Mouse (Mus musculus): Measurements from ENCODE around the gene 1810009A15Rik. TPM values are rescaled to one million over a fixed set of nuclear protein-coding genes. Genes with fewer than 3 reads are reported as not detected.
A peak's percentile ranks its signal among the peaks of the same experiment; 100 is the strongest.

1810009A15Rik gene
- total and polyA plus RNA-seq, 2 experiments, result 10.8 to 34.0 TPM

GRCm38 (mm10) chr19:8930117-8930516, 41.5 kb downstream of the 1810009A15Rik start:
- 1% methylated on average over 11 of the region's 11 CpGs for WGBS

GRCm38 (mm10) chr19:8930771-8931170, 42.1 kb downstream of the 1810009A15Rik start:
- TF ChIP-seq CTCF (IDR thresholded peaks at IDR 0.05; ENCODE audit: low read depth, low read length) (no peak), POLR2A (IDR thresholded peaks at IDR 0.05; ENCODE audit: extremely low read depth, insufficient read depth, low read length) (no peak)
- peaks cover 13% of the 10 kb centered on the region; the same call in 1 of the 2 replicates for H3K36me3 ChIP-seq (ENCODE audit: control insufficient read depth, insufficient read depth, low read length)
- H3K4me3 ChIP-seq (ENCODE audit: insufficient read depth, low read depth, low read length), result no peak overlapping the region
- H3K4me1 ChIP-seq (ENCODE audit: control insufficient read depth, insufficient read depth, low read length), result peaks cover 9% of the 10 kb centered on the region
- no peak overlapping the region for H3K9ac ChIP-seq (ENCODE audit: low read depth, low read length)
- no peaks in the 10 kb centered on the region for H3K79me2 ChIP-seq (ENCODE audit: control insufficient read depth, insufficient read depth, low read length)
- no peak overlapping the region for H3K27ac ChIP-seq (replicated peaks; ENCODE audit: insufficient read depth, low read depth, low read length)
- H3K27me3 ChIP-seq (ENCODE audit: control insufficient read depth, insufficient read depth, low read length), result no peaks in the 10 kb centered on the region
- 84% methylated on average over 7 of the region's 7 CpGs for WGBS
- DNase-seq (ENCODE audit: extremely low read depth, low read depth, low spot score), result no peak

More at GRCm38 (mm10) chr19:8930117-8930516, 41.5 kb downstream of the 1810009A15Rik start:
- Histone ChIP-seq H3K36me3 (ENCODE audit: control insufficient read depth, insufficient read depth, low read length) (peaks cover 10% of the 10 kb centered on the region; the same call in 1 of the 2 replicates), H3K27ac (replicated peaks; ENCODE audit: insufficient read depth, low read depth, low read length) (peak overlapping the region; percentile 80), H3K4me3 (ENCODE audit: insufficient read depth, low read depth, low read length) (peak overlapping the region; percentile 82), H3K79me2 (ENCODE audit: control insufficient read depth, insufficient read depth, low read length) (no peaks in the 10 kb centered on the region), H3K9ac (ENCODE audit: low read depth, low read length) (peak overlapping the region; percentile 96), H3K4me1 (ENCODE audit: control insufficient read depth, insufficient read depth, low read length) (peaks cover 9% of the 10 kb centered on the region), H3K27me3 (ENCODE audit: control insufficient read depth, insufficient read depth, low read length) (no peaks in the 10 kb centered on the region)
- TF ChIP-seq CTCF (IDR thresholded peaks at IDR 0.05; ENCODE audit: low read depth, low read length) (no peak), POLR2A (IDR thresholded peaks at IDR 0.05; ENCODE audit: extremely low read depth, insufficient read depth, low read length) (no peak)
- DNase-seq (ENCODE audit: extremely low read depth, low read depth, low spot score), result no peak

- no peak overlapping the region for H3K4me3 ChIP-seq (ENCODE audit: insufficient read depth, low read depth, low read length)
- H3K27ac ChIP-seq (replicated peaks; ENCODE audit: insufficient read depth, low read depth, low read length), result no peak overlapping the region
- DNase-seq (ENCODE audit: extremely low read depth, low read depth, low spot score), result peak; percentile 57
- H3K9ac ChIP-seq (ENCODE audit: low read depth, low read length), result no peak overlapping the region
- WGBS, result 63% methylated on average over 2 of the region's 2 CpGs
- H3K36me3 ChIP-seq (ENCODE audit: control insufficient read depth, insufficient read depth, low read length), result peaks cover 14% of the 10 kb centered on the region; the same call in 1 of the 2 replicates
- H3K4me1 ChIP-seq (ENCODE audit: control insufficient read depth, insufficient read depth, low read length), result peaks cover 5% of the 10 kb centered on the region; the same call in 1 of the 2 replicates
- TF ChIP-seq POLR2A (IDR thresholded peaks at IDR 0.05; ENCODE audit: extremely low read depth, insufficient read depth, low read length) (no peak), CTCF (IDR thresholded peaks at IDR 0.05; ENCODE audit: low read depth, low read length) (no peak)
- H3K27me3 ChIP-seq (ENCODE audit: control insufficient read depth, insufficient read depth, low read length), result no peaks in the 10 kb centered on the region
- H3K79me2 ChIP-seq (ENCODE audit: control insufficient read depth, insufficient read depth, low read length), result no peaks in the 10 kb centered on the region
Observed at GRCm38 (mm10) chr19:8936736-8937135, 48.1 kb downstream of the 1810009A15Rik start.

Other genes with a start within 250 kb of the 1810009A15Rik start
Only the 30 nearest of the 33 such genes appear.
- 30.2 and 37.6 TPM in 2 replicates for gene Slc3a2, start 165.5 kb upstream of the 1810009A15Rik start, total RNA-seq (2014; rRNA removed)
- 62.9 and 71.6 TPM in 2 replicates for gene Slc3a2, start 165.5 kb upstream of the 1810009A15Rik start, polyA plus RNA-seq (2012; rRNA removed)
- gene Wdr74, start 153.0 kb upstream of the 1810009A15Rik start, total RNA-seq (2014; rRNA removed), result 12.5 and 16.6 TPM in 2 replicates
- gene Wdr74, start 153.0 kb upstream of the 1810009A15Rik start, polyA plus RNA-seq (2012; rRNA removed), result 23.8 and 28.9 TPM in 2 replicates
- gene 1700092M07Rik, start 148.1 kb upstream of the 1810009A15Rik start, total RNA-seq (2014; rRNA removed), result 0.83 TPM in 1 of 2 replicates, not detected in the other
- not detected in 2 replicates for gene 1700092M07Rik, start 148.1 kb upstream of the 1810009A15Rik start, polyA plus RNA-seq (2012; rRNA removed)
- 43.5 and 46.8 TPM in 2 replicates for gene Stx5a, start 147.4 kb upstream of the 1810009A15Rik start, total RNA-seq (2014; rRNA removed)
- 42.0 and 62.1 TPM in 2 replicates for gene Stx5a, start 147.4 kb upstream of the 1810009A15Rik start, polyA plus RNA-seq (2012; rRNA removed)
- gene Nxf1, start 131.8 kb upstream of the 1810009A15Rik start, total RNA-seq (2014; rRNA removed), result 16.2 and 22.3 TPM in 2 replicates
- gene Nxf1, start 131.8 kb upstream of the 1810009A15Rik start, polyA plus RNA-seq (2012; rRNA removed), result 27.3 and 43.1 TPM in 2 replicates
- 50.3 and 66.9 TPM in 2 replicates for gene Tmem223, start 117.9 kb upstream of the 1810009A15Rik start, total RNA-seq (2014; rRNA removed)
- 93.1 and 122 TPM in 2 replicates for gene Tmem223, start 117.9 kb upstream of the 1810009A15Rik start, polyA plus RNA-seq (2012; rRNA removed)
- 28.4 and 29.8 TPM in 2 replicates for gene Tmem179b, start 114.4 kb upstream of the 1810009A15Rik start, total RNA-seq (2014; rRNA removed)
- 68.8 and 85.1 TPM in 2 replicates for gene Tmem179b, start 114.4 kb upstream of the 1810009A15Rik start, polyA plus RNA-seq (2012; rRNA removed)
- gene Taf6l, start 102.4 kb upstream of the 1810009A15Rik start, total RNA-seq (2014; rRNA removed), result 4.7 and 5.2 TPM in 2 replicates
- gene Taf6l, start 102.4 kb upstream of the 1810009A15Rik start, polyA plus RNA-seq (2012; rRNA removed), result 5.1 and 5.3 TPM in 2 replicates
- 25.2 and 26.6 TPM in 2 replicates for gene Polr2g, start 90.3 kb upstream of the 1810009A15Rik start, total RNA-seq (2014; rRNA removed)
- 12.9 and 13.2 TPM in 2 replicates for gene Polr2g, start 90.3 kb upstream of the 1810009A15Rik start, polyA plus RNA-seq (2012; rRNA removed)
- 0.20 and 0.37 TPM in 2 replicates for gene Zbtb3, start 86.3 kb upstream of the 1810009A15Rik start, total RNA-seq (2014; rRNA removed)
- 0.31 and 0.43 TPM in 2 replicates for gene Zbtb3, start 86.3 kb upstream of the 1810009A15Rik start, polyA plus RNA-seq (2012; rRNA removed)
- 15.6 and 18.5 TPM in 2 replicates for gene Ttc9c, start 69.5 kb upstream of the 1810009A15Rik start, total RNA-seq (2014; rRNA removed)
- gene Ttc9c, start 69.5 kb upstream of the 1810009A15Rik start, polyA plus RNA-seq (2012; rRNA removed), result 8.1 and 8.3 TPM in 2 replicates
- gene Hnrnpul2, start 68.8 kb upstream of the 1810009A15Rik start, total RNA-seq (2014; rRNA removed), result 19.5 and 19.6 TPM in 2 replicates
- 11.2 and 11.6 TPM in 2 replicates for gene Hnrnpul2, start 68.8 kb upstream of the 1810009A15Rik start, polyA plus RNA-seq (2012; rRNA removed)
- gene AC129217.1, start 59.1 kb upstream of the 1810009A15Rik start, total RNA-seq (2014; rRNA removed), result 6.1 and 8.2 TPM in 2 replicates
- 1.7 TPM in 1 of 2 replicates, not detected in the other for gene AC129217.1, start 59.1 kb upstream of the 1810009A15Rik start, polyA plus RNA-seq (2012; rRNA removed)
- 27.7 and 30.5 TPM in 2 replicates for gene Bscl2, start 51.4 kb upstream of the 1810009A15Rik start, total RNA-seq (2014; rRNA removed)
- gene Bscl2, start 51.4 kb upstream of the 1810009A15Rik start, polyA plus RNA-seq (2012; rRNA removed), result 131 and 137 TPM in 2 replicates
- gene Gng3, start 49.7 kb upstream of the 1810009A15Rik start, total RNA-seq (2014; rRNA removed), result not detected in 2 replicates
- gene Gng3, start 49.7 kb upstream of the 1810009A15Rik start, polyA plus RNA-seq (2012; rRNA removed), result 0.05 TPM in 1 of 2 replicates, not detected in the other
- 0.07 and 0.09 TPM in 2 replicates for gene Lrrn4cl, start 38.1 kb upstream of the 1810009A15Rik start, total RNA-seq (2014; rRNA removed)
- 0.06 and 0.07 TPM in 2 replicates for gene Lrrn4cl, start 38.1 kb upstream of the 1810009A15Rik start, polyA plus RNA-seq (2012; rRNA removed)
- gene Ubxn1, start 17.4 kb upstream of the 1810009A15Rik start, total RNA-seq (2014; rRNA removed), result 82.7 and 88.4 TPM in 2 replicates
- 128 and 133 TPM in 2 replicates for gene Ubxn1, start 17.4 kb upstream of the 1810009A15Rik start, polyA plus RNA-seq (2012; rRNA removed)
- gene Uqcc3, start 7.9 kb upstream of the 1810009A15Rik start, total RNA-seq (2014; rRNA removed), result 21.3 and 27.7 TPM in 2 replicates
- 32.6 and 38.8 TPM in 2 replicates for gene Uqcc3, start 7.9 kb upstream of the 1810009A15Rik start, polyA plus RNA-seq (2012; rRNA removed)
- gene Lbhd1, start 5.1 kb upstream of the 1810009A15Rik start, total RNA-seq (2014; rRNA removed), result 2.5 and 3.4 TPM in 2 replicates
- 1.2 and 1.3 TPM in 2 replicates for gene Lbhd1, start 5.1 kb upstream of the 1810009A15Rik start, polyA plus RNA-seq (2012; rRNA removed)
- gene Gm49403, start 4.9 kb upstream of the 1810009A15Rik start, total RNA-seq (2014; rRNA removed), result not detected in 2 replicates
- gene Gm49403, start 4.9 kb upstream of the 1810009A15Rik start, polyA plus RNA-seq (2012; rRNA removed), result not detected in 2 replicates
- gene Gm49416, start 73 bp downstream of the 1810009A15Rik start, total RNA-seq (2014; rRNA removed), result 3.4 TPM in 1 of 2 replicates, not detected in the other
- gene Gm49416, start 73 bp downstream of the 1810009A15Rik start, polyA plus RNA-seq (2012; rRNA removed), result 1.1 TPM in 1 of 2 replicates, not detected in the other
- gene Ints5, start 4.2 kb downstream of the 1810009A15Rik start, total RNA-seq (2014; rRNA removed), result 3.8 and 5.6 TPM in 2 replicates
- gene Ints5, start 4.2 kb downstream of the 1810009A15Rik start, polyA plus RNA-seq (2012; rRNA removed), result 13.2 and 15.9 TPM in 2 replicates
- 111 and 132 TPM in 2 replicates for gene Ganab, start 9.2 kb downstream of the 1810009A15Rik start, total RNA-seq (2014; rRNA removed)
- 127 and 140 TPM in 2 replicates for gene Ganab, start 9.2 kb downstream of the 1810009A15Rik start, polyA plus RNA-seq (2012; rRNA removed)
- 16.8 and 22.6 TPM in 2 replicates for gene B3gat3, start 31.5 kb downstream of the 1810009A15Rik start, total RNA-seq (2014; rRNA removed)
- 88.7 and 101 TPM in 2 replicates for gene B3gat3, start 31.5 kb downstream of the 1810009A15Rik start, polyA plus RNA-seq (2012; rRNA removed)
- gene Rom1, start 40.5 kb downstream of the 1810009A15Rik start, total RNA-seq (2014; rRNA removed), result 1.7 and 2.3 TPM in 2 replicates
- 5.0 and 7.8 TPM in 2 replicates for gene Rom1, start 40.5 kb downstream of the 1810009A15Rik start, polyA plus RNA-seq (2012; rRNA removed)
- 7.4 and 7.9 TPM in 2 replicates for gene Eml3, start 40.7 kb downstream of the 1810009A15Rik start, total RNA-seq (2014; rRNA removed)
- gene Eml3, start 40.7 kb downstream of the 1810009A15Rik start, polyA plus RNA-seq (2012; rRNA removed), result 20.2 and 26.2 TPM in 2 replicates
- gene Mta2, start 53.0 kb downstream of the 1810009A15Rik start, total RNA-seq (2014; rRNA removed), result 25.6 and 27.1 TPM in 2 replicates
- 11.2 and 12.1 TPM in 2 replicates for gene Mta2, start 53.0 kb downstream of the 1810009A15Rik start, polyA plus RNA-seq (2012; rRNA removed)
- 6.0 and 6.2 TPM in 2 replicates for gene Tut1, start 65.0 kb downstream of the 1810009A15Rik start, total RNA-seq (2014; rRNA removed)
- gene Tut1, start 65.0 kb downstream of the 1810009A15Rik start, polyA plus RNA-seq (2012; rRNA removed), result 9.6 and 14.6 TPM in 2 replicates
- gene Eef1g, start 78.2 kb downstream of the 1810009A15Rik start, total RNA-seq (2014; rRNA removed), result 101 and 117 TPM in 2 replicates
- 99.1 and 107 TPM in 2 replicates for gene Eef1g, start 78.2 kb downstream of the 1810009A15Rik start, polyA plus RNA-seq (2012; rRNA removed)
- gene Ahnak, start 100.4 kb downstream of the 1810009A15Rik start, total RNA-seq (2014; rRNA removed), result 10.3 and 10.9 TPM in 2 replicates
- 0.90 and 1.2 TPM in 2 replicates for gene Ahnak, start 100.4 kb downstream of the 1810009A15Rik start, polyA plus RNA-seq (2012; rRNA removed)

All from liver, adult 2 months (tissue).